Mouse (Mus musculus): ENCODE measurements at regions not wholly inside any gene's neighbourhood (a gene's known extent, or its start where the extent isn't known, plus 50 kb on each side); places are given as distances from the start of the nearest gene placed in this dataset.

DNA sequence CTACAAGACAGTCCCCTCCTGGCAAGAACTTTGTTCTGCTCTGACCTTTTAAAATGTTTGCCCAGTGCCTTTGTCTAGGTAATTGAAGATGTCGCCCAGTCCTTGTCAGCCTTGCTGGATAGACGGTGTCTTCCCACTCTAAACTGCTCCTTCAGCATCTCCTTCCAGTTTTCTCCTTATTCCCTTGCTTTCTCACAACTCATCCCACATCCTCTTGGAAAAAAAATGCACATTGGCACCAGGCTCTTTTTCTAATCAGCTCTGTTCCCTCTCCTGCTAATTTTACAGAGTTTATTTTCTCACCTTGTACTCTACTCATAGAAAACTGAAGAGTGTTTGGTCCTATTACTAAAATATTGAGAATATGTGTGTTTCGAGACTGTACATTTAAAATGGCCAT, 466.3 kb downstream of the Lmo4 start:
- CTCF ChIA-PET = no interaction called here
- POLR2A ChIA-PET = interaction anchor here in 1 of 4 experiments (0.8 kb wide), 1 partner anchor 28 kb away, joined by 3 read pairs; no protein-coding TSS in a partner anchor

DNA sequence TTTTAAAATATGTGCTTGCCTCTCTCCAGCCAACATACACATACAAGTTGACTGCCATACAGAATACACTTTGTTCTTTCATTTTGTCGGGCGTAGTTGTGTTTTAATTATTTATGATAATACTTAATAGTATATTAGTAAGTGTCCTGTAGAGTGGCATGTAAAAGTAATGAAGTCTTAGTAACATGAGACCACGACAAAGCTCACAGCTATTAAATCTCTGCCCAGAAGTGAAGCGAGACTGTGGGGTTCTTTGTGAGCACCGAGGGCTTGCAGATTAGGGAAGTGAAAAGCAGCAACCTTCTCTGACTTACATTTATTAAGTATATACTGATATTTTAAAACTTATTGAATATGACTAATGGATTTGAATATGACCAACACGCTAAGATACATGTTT, 467.2 kb downstream of the Lmo4 start:
- ChIA-PET POLR2A (no interaction called here), CTCF (no interaction called here)

DNA sequence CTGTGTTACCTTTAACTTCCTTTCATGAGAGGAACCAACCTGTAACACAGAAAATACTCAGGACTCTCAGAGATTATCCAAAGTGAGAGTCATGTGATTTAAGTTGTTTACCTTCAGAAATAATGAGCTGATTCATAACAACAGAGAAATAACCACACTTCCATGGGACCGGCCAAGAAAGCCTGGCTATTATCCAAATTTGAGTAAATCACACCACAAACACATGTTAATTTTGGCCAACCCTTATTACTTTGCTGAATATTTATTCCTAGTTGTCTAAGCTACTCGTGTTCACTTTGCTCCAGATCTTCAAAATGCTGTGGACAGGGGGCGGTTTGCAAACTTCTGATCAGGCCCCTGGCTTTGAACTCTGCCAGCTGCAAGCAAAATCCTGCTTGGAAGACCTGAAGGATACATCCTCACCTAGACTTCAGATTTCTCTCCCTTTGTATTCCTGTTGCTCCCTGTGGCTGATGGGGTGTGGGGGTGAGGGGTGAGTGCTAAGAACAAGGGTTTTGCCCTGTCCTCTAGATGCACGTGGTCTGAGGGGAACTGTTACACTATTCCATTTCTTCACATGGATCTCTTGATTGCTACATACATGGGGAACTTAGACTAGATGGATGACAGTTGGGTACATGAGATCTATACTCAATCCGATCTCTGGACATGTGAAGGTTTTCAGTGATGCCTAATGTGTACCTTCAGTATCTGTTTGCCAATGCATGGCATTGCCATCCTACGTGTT, 468.2 kb downstream of the Lmo4 start:
- ChIA-PET POLR2A (no interaction called here), CTCF (no interaction called here)

DNA sequence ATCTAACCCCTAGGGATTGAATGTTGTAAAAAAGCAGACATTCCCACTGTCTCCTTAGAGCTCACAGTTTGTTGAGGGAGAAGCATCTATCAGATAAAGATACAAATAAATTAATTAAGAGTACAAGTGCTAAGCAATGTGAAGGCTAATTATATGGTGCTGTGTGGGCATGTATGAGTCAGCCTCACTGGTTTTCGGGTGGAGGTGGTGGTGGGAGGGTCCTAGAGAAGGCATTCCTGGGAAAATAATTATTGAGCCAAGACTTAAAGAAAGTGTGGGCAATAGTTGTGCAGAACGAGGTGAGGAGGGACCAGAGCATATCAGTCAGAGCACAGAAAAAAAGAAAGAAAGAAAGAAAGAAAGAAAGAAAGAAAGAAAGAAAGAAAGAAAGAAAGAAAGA, 470.2 kb downstream of the Lmo4 start:
- ChIA-PET CTCF (no interaction called here), POLR2A (no interaction called here)

DNA sequence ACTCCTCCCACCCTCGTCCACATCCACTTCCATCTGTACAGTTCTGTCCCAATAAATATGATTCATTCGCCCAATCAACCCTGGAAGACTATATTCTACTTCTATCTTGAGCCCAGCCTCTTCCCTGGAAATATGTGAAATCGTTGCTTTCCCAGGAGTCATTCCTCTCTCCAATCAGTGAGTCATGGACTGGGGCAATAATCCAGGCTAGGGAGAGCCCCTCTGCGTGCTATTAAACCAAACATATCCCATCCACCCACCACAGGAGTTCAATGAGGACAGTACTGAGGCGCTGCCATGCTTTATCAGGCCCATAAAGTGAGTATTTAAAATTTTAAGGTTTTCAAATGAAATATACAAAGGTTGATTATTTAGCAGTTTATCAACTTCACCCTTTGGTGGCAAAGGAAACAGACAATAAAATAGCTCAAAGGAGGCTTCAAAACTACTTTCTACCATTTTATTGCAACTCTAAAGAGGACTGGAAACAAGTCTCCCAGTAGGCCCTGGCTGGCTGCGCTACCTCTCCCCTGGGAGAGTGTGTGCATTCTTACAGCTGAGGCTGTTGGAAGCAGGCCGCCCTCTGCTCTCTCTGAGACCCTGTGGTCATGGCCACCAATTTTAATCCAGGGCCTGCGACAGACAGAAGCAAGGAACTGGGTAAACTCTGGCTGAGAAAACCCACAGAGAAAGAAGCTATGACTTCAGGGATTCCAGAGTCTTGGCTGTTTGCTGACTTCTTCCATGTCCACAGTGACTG, 471.9 kb downstream of the Lmo4 start:
- ChIA-PET POLR2A (no interaction called here), CTCF (no interaction called here)

DNA sequence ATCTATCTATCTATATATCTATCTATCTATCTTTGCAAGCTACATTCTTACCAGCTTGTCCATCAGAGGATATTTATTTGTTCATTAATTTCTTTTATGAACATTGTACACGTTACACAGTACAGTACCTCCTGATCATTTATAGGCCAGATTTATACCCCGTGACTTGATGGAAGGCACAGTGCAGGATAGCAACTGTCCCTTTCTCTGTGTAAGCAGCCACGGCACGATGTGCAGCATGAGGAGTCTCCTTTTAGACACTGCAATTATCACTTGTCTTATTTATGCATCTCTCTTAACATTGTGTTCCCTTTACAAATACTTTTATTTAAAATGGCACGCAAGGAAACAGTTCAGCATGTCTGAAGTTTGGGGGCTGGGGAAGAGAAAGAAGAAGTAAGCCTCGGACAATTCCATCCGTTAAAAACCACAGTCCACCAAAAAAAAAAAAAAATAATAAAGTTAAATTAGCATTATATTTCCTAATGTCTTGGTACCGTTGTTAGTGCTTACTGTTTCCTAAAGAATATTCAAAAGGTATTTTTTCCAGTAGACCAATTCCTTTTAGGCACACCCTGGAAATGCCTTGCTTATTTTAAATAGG, 475.4 kb downstream of the Lmo4 start:
- POLR2A ChIA-PET = no interaction called here
- CTCF ChIA-PET = no interaction called here

DNA sequence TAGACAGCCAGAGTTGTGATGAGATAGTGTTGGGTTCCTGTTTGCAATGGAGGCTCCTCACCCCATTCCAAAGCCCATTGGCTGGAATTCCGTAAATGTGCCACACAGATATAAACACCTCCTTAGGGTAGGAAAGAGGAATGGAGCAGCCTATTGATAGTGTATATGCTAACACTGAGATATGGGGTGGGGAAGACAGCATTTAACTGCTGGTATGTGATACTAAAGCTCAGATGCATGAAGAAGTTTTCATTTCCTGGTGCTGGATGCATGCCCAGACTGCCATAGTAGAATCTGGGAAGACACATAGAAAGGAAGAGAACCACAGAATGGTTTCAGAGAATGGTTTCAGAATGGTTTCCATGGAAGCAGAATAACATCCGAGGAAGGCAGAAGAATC, 482.4 kb downstream of the Lmo4 start:
- POLR2A ChIA-PET = no interaction called here
- CTCF ChIA-PET = no interaction called here

- CTCF ChIA-PET = no interaction called here
- POLR2A ChIA-PET = no interaction called here
These were observed 482.9 kb downstream of the Lmo4 start for GRCm38 (mm10) chr3:143722082-143722481.

- CTCF ChIA-PET = no interaction called here
- POLR2A ChIA-PET = no interaction called here
These were observed 491.8 kb downstream of the Lmo4 start for GRCm38 (mm10) chr3:143713183-143713582.

GRCm38 (mm10) chr3:143710805-143711469, 494.1 kb downstream of the Lmo4 start:
- POLR2A ChIA-PET = interaction anchor here in 1 of 4 experiments (0.6 to 0.8 kb wide), 2 partner anchors 28 to 544 kb away, joined by 3 read pairs; no protein-coding TSS in a partner anchor
- CTCF ChIA-PET = interaction anchor here in 2 of 4 experiments (0.6 kb wide), 2 partner anchors 9 to 332 kb away, joined by 3 read pairs; no protein-coding TSS in a partner anchor

- ChIA-PET CTCF (no interaction called here), POLR2A (no interaction called here)
These were observed 498.3 kb downstream of the Lmo4 start for GRCm38 (mm10) chr3:143706679-143707078.

DNA sequence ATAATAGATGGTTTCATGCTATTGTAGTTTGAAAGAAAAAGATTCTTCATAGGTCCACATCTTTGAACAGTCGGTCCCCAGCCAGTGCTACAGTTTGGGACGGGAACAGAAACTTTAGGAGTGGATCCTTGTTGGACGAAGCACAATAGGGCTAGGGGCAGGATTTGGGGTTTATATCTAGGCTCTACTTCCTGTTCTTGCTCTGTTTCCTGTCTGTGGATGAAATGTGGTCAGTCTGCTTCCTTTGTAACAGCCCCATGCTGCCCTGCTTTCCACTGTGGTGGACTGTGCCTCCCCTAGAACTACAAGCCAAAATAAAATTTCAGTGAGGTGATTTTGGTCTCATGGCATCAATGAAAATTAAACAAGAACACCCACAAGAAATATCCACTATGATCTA, 510.2 kb downstream of the Lmo4 start:
- POLR2A ChIA-PET = no interaction called here
- CTCF ChIA-PET = no interaction called here

GRCm38 (mm10) chr3:143685742-143686141, 519.3 kb downstream of the Lmo4 start:
- CTCF ChIA-PET = no interaction called here
- POLR2A ChIA-PET = no interaction called here

- ChIA-PET CTCF (no interaction called here), POLR2A (no interaction called here)
These were observed 526.8 kb downstream of the Lmo4 start for GRCm38 (mm10) chr3:143678186-143678585.

DNA sequence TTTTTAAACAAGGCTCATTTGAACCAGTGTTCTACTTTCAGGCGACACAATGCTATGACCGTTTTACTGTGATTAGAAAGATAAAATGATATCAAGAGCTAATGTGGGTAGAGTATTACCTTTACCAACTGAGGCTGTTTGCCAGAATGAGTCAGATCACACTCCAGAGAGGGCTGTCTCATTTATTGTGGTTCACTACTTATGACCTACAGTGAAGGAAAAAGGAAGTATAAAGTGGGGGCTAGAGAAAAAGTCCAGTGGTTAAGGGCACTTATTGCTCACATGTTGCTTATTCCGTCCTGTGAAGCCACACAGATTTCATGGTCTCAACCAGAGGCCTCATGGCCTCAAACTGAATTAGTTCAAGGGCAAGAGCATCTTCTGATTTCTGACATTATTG, 530.2 kb downstream of the Lmo4 start:
- CTCF ChIA-PET = no interaction called here
- POLR2A ChIA-PET = interaction anchor here in 1 of 4 experiments (0.6 kb wide), 1 partner anchor 1718 kb away, joined by 3 read pairs; no protein-coding TSS in a partner anchor

GRCm38 (mm10) chr3:143674446-143674845, 530.6 kb downstream of the Lmo4 start:
- ChIA-PET POLR2A (interaction anchor here in 1 of 4 experiments (0.6 kb wide), 1 partner anchor 1718 kb away, joined by 3 read pairs; no protein-coding TSS in a partner anchor), CTCF (no interaction called here)

DNA sequence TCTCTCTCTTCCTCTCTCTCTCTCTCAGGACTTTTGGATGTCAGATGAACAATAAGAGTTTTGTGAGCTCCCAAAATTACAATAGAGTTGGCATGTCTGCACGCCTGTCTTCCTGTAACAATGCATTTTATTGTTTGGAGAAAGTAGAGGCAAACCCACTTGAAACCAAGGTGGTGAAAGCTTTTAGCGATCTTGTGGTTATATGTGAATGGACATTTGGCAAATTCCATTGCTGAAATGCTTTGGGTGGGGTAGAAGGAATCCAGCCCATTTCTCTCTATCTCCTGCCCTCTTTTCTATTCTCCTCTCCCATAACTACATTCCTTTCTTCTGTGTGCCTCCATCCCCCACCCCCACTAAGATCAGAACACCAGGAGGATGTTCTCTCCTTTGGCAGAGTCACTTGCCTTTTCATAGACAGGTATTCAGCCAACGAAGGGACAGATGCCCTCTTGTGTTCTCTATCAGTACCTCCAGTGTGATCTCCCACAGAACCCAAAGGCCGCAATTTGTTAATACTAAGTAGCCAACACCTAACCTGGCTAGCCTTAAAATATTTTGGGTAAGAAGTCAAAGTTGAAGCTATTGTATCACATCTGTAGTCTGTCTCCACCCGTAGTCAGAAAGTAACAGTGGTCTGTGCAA, 542.9 kb downstream of the Lmo4 start:
- ChIA-PET CTCF (no interaction called here), POLR2A (no interaction called here)

DNA sequence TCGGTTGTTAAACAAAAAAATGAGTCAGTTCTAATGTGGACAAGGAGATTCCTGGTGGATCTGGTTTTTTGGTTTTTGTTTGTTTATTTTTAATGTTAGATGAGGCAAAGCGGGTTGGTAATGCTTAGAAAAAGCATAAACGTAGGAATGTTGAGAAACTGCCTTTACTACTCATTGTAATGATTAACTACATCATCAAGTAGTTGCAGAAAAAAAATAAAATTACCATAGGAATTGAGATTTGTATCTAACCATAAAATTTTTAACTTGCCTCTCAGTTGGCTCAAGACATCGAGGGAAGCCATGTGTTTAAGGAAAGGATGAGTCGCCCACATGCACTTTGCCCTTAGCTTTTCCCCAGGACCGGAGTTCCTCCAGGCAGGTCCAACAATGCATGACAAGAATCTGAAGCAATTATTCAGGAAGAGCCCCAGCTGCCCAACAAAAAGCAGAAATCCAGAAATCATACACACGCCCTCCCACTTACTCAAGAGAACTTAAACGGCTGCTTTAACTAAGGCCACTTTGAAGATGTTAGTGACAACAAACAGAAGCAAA, 545.5 kb downstream of the Lmo4 start:
- ChIA-PET CTCF (no interaction called here), POLR2A (no interaction called here)

GRCm38 (mm10) chr3:143647237-143647636, 557.8 kb downstream of the Lmo4 start:
- CTCF ChIA-PET = no interaction called here
- POLR2A ChIA-PET = no interaction called here

DNA sequence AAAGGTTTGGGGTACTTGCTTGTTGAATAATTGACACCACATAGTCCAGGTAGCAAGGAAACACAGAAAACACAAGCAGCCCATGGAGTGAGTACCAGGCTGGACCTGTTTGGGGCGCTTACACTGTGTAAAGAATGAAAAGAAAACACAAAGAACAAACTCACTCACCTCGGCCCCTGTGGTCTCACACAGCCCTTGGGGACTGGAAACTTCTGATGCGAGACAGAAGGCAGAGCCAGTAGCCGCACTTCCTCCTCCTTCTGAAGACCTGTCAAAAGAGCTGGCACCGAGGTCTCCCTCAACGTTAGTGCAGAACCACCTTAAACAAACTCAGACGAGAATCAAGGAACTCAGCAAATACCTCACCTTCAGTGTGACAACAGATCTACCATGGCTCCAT, 558.2 kb downstream of the Lmo4 start:
- CTCF ChIA-PET = no interaction called here
- POLR2A ChIA-PET = no interaction called here
